Mouse (Mus musculus): ENCODE data around the gene Klc2.
"Not testable (repeated sequence)": the region's sequence is repeated elsewhere in the genome, so short reads cannot be mapped to it uniquely, and the experiment has no call there.

Gene Klc2

DNA sequence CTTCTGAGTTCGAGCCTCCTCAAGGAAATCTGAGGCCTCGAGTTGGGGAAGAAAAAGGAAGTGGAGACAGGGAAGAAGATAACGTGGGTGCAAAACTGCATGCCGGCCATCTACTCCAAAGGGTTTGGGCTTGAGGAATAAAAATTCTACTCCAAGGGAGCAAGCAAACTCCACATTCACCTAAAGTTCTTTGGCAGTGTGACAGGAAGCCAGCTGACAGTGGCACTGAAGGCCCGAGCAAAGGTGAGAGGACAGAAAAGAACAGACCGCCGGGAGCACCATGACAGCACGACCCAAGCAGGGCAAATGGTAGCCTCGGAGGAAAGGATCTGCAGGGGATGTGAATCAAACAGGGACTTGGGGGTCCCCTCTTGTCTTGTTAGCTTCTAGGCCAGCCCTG lies 12.3 kb downstream of the Klc2 start:
- DNase-seq (ENCODE audit: low spot score in 2 of 2), result no peak

DNA sequence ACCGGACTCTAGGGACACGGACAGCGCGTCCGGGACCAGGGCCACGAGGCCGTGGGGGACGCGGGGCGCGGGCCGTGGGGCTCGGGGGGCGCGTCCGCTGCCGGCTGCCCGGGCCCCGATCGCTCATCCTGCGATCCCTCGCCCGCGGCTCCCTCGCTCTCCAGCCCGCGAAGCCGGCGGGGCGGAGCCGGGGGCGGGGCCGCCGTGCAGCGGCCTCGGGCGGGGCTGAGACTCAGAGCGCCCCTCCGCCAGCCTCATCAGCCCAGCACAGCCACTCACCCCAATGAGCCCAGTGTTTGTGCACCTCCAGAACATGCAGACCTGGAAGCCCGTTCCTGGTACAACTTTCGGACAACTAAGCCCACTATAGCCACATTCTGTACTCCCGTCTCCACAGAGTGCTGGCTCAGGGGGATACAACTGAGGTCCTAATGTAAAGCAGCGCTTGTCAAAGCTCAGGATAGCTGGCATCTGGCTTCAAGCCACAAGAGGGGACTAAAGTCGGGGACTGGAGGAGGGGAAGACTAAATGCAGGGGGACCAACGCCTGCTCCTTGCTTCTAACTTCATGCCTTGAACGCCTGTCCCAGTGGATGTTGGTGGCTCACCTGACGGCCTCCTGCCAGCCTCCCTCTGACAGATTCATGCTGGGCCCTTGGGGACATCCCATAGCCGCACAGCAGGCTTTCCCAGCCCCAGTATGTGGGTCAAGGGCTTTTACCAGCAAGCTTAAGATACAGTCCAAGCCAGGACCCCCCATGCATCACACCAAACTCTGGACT lies 19.8 kb downstream of the Klc2 start, which contains the start of gene Cnih2:
Gene Cnih2, minus strand, starts transcription at position 159 of the 781 bp plus-strand sequence.
- peak; percentile 47 to 79 for DNase-seq (ENCODE audit: low spot score in 2 of 2)

DNA sequence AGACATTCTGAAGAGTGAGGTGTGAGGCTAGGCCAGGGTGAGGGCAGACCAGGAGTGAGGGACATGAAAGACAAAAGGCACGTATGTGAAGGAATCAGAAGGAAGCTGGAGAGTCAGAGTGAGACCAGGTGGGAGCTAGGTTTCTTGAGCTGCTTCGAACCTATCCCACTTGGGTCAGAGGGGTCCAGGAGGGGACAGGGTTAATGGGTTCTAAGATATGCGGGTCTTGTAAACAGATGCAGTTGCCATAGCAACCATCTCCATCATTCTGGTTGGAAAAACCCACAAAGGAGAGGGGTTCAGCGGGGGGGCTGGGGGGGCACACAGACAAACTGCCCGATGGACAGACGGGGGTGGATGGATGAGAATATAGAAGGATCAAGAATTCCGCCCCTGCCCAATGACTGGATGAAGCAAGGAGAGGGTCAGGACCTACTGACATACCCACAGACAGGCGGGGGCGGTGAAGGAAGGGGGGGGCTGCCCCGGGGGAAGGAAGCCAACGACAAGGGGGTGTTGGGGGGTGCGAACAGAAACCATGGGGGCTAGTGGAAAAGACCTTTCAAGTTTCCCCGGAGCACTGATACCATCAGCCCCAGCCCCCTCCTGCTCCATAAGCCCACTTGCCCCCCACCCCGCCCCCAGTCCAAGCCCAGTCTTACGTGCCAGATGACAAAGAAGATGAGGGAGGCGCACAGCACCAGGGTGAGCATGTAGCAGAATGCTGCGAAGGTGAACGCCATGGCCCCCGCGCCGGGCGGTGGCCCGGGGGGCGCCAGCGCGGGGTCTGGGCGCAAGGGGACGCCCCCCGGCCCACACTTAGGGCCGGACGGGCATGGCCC lies 20.6 kb downstream of the Klc2 start:
- DNase-seq (ENCODE audit: low spot score in 2 of 2), result no peak

DNA sequence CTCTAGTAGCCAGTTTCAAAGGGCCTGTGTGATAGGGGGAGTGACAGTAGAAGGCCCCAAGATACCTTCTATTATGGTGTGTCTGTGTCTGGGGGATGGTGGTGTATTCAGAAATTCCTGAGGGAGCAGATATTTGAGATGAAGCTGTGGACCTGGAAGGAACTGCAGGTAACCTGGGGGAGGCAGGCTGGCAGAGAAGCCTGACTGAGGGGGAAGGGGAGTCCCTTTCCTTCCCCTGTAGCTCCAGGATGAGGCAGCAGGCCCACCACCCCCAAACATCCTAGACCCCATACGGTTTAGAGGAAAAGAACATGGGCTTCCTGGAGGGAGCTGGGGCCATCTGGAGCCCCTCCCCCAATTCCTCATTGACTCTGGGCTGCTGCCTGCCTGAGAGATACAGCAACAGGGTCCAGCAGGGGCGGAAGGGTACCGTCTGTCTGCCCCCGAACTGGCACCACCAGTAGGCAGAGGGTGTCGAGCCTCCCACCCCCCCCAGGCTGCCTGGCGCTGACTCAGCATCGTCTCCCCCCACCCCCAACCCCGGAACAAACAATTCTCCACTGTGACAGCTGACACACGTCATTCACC lies 22.4 kb downstream of the Klc2 start:
- no peak for DNase-seq (ENCODE audit: low spot score in 2 of 2)

DNA sequence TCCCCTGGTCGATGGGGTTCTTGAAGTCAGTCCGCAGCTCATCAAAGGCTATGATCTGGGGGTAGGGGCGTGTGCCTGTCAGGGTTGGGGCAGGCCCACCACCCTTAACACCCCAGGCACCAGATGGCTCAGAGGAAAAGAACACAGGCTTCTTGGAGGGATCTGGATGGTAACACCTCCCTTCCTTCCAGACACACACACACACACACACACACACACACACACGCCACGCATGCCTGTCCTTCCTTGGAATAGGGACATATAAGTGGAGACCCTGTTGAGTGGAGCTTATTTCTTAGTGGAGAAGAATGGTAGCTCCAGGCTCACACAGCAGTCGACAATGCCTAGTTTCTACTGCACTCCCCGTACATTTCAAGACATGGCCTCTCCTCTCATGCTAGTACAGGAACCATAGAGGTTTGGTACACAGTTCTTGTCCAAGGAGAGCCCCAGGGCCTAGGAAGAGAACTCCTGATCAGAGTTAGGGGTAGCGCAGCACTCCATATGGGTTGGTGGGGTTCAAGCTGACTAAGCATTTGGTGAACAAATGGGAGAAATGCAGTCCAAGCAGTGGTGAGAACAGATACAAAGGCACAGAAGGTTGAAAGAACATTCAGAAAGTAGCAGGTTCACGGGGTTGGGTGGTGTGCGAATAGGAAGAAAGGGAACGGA lies 23.5 kb downstream of the Klc2 start:
- DNase-seq (ENCODE audit: low spot score in 2 of 2), result no peak

DNA sequence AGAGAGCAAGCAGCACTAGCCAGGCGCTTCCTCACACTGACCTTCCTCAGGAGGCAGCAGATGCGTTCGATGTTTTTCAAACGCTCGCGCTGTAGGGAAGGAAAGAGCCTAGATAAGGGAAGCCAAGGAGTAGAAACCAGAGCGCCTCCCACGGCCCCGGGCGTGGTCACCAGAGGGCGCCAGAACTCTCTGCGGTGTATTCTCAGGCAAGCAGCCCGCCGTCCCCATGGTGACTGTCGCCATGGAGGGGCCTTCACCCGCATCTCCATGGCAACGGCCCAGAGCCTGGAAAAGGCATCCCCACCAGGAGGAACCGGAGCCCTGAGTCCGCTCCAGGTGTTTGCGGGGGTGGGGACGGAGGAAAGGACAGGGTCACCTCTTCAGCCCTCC lies 24.1 kb downstream of the Klc2 start:
- DNase-seq (ENCODE audit: low spot score in 2 of 2), result peak; percentile 88 to 96

DNA sequence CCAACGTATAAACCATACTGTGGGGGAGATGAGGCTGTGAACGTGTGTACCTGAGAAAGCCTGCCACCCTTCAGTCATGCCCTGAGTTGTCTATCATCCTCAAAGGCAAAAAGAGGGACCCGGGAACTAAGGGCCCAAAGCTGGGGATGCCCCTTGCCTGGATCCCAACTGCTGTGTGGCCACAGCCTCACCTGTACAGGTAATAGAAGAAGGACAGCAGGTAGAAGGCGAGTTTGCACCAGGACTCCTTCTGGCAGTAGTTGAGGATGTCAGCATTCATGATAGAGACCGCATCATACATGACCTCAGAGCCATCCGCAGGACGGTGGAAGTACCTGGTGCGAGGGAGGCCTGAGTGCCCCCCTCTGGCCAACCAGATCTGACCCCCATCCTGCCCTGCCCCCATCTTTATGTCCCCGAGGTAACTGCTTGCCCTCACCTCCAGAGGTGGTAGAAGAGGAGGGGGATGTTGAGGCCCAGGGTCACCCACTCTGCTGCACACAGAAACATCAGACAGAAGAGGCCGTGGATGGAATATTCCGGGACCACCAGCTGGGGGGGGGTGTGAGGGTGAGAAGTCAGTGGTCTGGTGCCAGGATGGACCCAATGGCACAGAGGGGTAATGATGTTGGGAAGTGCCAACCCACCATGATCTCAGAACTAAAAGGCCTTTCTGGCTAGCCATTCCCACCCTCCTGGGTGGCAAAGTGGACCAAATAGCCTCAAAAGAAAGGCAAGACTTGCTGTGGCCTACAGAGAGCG lies 24.7 kb downstream of the Klc2 start:
- DNase-seq (ENCODE audit: low spot score in 2 of 2), result no peak

DNA sequence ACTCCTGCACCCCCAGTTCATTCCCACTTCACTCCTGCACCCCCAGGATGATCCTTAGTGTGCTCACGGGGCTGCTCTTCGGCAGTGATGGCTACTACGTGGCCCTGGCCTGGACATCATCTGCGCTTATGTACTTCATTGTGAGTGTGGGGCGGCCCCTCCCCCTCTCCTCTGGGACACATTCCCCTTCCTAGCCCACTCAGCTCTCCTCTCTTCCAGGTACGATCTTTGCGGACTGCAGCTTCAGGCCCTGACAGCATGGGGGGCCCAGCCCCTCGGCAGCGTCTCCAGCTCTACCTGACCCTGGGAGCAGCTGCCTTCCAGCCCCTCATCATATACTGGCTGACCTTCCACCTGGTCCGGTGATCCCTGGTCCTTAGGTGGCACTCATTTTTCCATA lies 26.3 kb downstream of the Klc2 start:
- DNase-seq (ENCODE audit: low spot score in 2 of 2), result no peak

DNA sequence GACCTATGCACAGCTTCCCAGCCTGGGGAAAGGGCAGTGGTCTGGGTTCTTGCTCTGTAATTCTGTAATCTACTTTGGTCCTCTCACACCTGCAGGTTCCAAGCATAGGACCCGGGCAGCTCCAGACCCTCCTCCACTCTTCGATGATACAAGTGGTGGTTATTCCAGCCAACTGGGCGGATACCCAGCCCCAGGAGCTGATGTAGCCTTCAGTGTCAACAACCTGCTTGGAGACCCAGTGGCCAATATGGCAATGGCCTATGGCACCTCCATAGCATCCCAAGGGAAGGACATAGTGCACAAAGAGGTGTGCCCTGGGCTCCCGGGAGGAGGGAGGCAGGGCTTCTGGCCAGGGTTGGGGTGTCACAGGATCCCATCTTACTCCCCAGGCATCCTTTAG lies 29.0 kb downstream of the Klc2 start:
- DNase-seq (ENCODE audit: low spot score in 2 of 2), result no peak

DNA sequence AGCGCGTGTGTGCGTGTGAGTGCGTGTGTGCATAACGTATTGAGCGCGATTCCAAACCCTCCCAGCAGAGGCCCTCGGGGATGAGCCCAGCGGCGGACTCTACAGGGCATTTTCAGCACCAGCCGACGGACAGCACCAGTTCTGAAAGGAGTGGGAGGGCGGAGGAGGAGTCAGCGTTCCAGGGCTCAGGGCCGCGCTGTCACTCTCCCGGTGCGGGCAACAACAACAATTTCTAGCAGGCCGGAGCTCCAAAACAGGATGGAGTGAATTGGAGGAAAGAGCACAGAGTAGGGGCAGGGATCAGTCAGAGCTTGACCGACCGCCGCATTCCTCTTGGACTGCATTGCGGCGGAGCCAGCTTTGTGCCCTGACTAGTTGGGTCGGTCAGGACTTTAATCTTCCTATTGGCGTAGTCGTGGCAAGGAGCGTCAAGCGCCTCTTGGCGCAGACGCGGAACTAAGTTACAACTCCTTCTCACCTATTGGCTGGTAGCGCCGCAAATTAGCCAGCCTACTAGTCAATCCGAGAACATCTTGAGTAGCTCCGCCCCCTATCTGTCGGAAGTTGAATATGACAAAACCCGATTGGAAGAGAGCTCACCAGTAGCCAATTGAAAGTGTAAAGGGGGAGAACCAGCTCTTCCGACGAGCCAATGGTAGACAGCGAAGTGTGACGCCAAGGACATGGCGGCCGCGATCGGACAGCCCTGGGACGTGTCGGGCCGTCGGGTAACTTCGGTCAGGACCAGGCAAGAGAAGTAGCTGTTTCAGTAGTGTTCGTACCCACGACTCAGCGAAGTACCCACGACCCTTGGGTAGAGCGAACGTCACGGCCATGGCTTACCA lies 30.3 kb downstream of the Klc2 start, which contains the start of gene Yif1a:
Gene Yif1a, plus strand, starts transcription at position 655 of the 845 bp plus-strand sequence.
- DNase-seq (ENCODE audit: low spot score in 2 of 2), result peak; percentile 89 to 96

DNA sequence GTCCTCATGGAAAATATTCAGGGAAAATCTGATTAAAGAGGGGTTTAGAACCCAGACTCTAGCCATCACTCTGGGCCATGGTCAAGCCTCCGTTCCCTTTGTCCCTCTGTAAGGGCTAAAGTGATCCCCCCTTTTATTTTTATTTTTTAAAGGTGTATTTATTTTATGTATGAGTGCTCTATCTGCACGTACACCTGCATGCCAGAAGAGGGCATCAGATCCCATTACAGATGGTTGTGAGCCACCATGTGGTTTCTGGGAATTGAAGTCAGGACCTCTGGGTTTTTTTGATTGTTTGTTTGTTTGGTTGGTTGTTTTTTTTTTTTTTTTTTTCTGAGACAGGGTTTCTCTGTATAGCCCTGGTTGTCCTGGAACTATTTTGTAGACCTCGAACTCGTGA lies 31.8 kb downstream of the Klc2 start:
- DNase-seq (ENCODE audit: low spot score in 2 of 2), result not testable (repeated sequence)

DNA sequence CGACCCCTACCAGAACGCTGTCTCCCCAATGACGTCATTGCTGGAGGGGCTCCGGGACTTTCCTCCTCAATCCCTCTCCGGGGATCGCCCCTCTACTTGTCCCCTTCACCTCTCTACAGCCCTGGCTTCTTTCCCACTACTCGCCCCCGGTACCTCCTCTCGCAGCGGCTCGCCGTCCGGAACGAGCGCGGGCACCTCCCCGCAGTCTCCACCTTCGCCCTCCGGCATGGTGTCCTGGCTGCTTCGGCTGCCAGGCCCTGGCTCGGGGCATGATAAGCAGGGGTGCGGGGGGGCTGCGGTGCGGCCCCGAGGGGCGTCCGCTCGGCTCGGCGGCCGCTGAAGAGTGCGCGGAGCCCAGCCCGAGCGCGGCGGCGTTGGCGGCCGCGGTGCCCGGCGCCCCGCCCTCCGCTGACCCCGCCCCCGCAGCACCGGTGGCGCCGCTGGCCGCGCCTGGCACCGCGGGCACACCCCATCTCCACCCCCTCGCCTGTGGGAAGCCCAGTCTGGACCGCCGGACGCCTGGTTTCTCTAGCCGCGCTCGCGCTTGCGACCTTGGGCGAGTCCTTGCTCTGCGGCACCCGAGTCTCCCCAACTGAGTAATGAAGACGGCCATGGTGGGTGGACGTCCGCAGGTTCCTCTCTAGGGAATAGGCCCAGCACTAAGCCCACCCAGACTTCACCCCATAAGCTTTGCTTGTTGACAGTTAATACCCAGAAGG lies 33.1 kb downstream of the Klc2 start, which contains the start of gene Tmem151a:
Gene Tmem151a, minus strand, starts transcription at position 387 of the 719 bp plus-strand sequence.
- peak in 1 of 2 experiments; percentile 71 for DNase-seq (ENCODE audit: low spot score in 2 of 2)

DNA sequence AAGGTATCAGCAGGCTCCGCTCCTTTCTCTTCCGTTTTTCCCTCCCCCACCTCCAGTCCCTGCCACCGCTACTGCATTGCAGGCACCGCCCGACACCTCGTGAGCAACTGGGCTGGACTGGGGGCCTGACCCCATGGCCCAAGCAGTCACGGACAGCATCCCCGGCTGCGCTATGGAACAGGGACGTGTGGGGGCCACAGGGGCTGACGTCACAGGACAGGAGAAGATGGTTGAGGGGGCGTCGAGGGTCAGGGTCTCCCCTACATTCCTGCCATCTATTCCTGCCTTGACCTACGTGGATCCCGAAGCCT lies 33.6 kb downstream of the Klc2 start:
- no peak for DNase-seq (ENCODE audit: low spot score in 2 of 2)

DNA sequence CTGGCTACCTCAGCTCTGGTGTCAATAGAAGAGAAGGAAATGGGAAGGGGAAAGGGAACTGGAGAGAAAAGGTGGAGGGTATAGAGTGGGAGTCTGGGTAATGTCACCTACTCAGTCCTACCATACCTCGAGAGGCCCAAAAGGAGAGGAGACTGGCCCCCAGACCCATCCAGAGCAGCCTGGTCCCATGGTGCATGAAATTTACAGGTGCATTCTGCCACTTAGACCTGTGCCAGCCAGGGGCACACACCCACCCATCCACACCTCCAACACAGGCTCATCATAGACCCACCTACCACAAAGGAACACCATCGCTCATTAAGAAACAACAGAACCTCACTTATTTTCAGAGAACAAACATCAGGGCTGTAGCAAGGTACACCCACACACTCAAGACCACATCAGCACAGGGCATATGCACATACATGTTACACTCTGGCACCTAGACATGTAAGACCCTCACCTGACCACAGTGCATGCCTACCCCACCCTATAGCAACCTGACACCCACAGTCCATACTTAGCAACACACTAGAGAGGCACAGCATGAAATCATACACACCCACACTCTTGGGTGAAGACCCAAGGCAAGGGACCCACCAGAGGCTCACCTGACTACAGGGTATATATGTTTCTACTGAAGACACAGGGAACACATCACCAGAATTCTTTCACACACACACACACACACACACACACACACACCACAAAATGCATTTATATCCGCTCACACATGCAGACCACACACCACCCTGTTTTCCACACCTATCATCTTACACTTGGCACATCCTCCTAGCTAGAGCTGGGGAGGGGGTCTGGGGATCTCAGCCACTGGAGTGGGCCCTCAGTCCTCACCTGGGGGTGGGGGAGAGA lies 34.2 kb downstream of the Klc2 start:
- DNase-seq (ENCODE audit: low spot score in 2 of 2), result no peak

DNA sequence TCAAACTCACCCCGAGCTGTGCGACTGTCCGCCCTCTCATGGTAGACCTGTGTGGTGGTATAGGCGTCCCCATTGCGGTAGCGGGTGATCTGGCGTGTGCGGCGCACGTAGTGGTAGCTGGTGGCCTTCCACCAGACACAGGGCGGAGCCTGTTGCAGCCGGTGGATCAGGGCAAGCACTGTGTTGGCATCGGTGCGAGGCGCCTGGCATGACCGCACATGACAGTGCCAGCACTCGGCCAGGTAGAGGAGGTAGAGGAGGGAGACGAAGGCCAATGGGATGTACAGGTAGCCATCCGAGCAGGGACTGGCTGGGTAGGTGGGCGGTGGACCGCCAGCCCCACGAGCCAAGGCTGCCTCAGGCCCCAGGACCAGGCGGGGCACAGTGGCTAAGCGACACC lies 35.8 kb downstream of the Klc2 start:
- no peak for DNase-seq (ENCODE audit: low spot score in 2 of 2)

DNA sequence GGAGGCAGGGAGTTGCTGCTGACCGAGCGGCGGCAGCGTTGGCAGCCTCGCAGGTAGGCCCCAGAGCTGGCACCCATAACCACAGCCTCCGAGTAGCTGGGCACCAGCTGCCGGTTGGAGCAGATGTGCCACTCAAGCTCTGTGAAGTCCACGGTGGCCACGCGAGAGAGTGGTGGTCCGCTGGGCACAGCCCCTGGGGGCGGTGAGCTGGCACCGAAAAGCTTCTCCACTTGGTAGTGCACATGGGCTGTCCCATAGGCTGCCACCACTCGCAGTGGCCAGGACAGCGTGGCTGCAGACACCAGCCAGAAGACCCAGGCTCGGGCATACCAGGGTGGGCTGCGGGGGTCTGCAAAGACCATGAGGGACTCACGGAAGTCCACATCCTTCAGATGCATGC lies 36.4 kb downstream of the Klc2 start:
- DNase-seq (ENCODE audit: low spot score in 2 of 2), result no peak

DNA sequence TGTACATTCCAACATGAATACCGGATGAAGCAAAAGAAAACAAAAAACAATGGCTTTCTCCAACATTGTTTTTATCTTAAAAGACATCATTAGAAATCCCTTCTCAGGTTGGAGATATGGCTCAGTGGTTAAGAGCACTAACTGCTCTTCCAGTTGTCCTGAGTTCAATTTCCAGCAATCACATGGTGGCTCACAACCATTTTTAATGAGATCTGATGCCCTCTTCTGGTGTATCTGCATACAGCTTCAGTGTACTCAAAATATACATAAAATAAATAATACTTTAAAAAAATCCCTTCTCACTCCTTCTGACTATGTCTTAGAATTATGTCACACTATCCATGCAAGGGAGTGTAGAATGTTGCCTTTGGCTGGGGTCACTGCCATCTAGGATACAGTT lies 39.1 kb downstream of the Klc2 start:
- no peak for DNase-seq (ENCODE audit: low spot score in 2 of 2)

DNA sequence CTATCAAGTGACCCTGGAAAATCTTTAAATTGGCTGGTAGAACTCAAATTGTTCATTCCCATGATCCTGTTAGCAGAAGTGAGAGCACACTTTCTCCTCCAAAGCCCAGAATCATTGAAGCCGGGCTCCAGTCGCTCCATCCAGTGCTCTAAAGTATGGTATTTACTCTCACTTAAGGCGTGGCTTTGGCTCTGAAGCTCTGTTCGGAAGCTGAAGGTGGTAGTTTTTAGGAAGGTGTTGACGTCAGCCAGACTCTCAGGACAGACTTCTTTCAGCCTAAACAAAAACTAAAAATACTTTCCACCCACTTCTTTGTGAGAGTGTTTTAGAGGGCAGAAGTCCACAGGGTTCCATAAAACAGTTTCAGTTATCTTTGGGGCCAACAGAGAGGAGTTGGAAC lies 44.8 kb downstream of the Klc2 start:
- DNase-seq (ENCODE audit: low spot score in 2 of 2), result no peak

DNA sequence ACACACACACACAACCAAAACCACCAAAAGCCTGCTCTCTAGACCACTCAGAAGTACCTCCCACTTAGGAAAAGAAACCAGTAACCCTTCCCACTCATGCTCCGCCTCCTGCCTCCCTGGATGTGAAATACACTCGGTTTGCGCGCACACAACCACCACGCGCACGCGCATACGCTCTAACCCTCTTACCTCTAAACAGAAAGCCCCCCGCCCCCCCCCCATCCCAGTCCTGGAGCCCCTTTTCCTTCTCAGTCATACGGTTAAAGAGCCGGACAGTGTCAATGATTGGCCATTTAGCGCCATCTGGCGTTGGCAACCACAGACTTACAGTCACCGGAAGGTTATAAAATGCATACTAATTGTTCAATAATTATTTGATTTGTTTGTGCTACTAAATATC lies 45.3 kb downstream of the Klc2 start:
- peak in 1 of 2 experiments; percentile 56 for DNase-seq (ENCODE audit: low spot score in 2 of 2)
